Mouse (Mus musculus) brain, embryonic 14.5 days (tissue): ENCODE measurements around the gene Snx19. TPM values are rescaled to one million over a fixed set of nuclear protein-coding genes. Genes with fewer than 3 reads are reported as not detected.
A peak's percentile ranks its signal among the peaks of the same experiment; 100 is the strongest.

ENCODE experiments used
- DNase-seq: peaks from one replicate; pipeline ENCODE4 v3.0.0-alpha.2; 2011; ENCODE audit warnings: low read depth
- CTCF ChIP-seq: fragments of 200-500 bp; IDR thresholded peaks from 2 replicates; pipeline ENCODE4 v1.5.1; 2012; ENCODE audit warnings: inconsistent platforms, mild to moderate bottlenecking, moderate library complexity, borderline replicate concordance; ENCODE audit not compliant: insufficient read depth, insufficient read length; ENCODE audit errors: extremely low read depth
- POLR2A ChIP-seq: fragments of 200-500 bp; IDR thresholded peaks from 2 replicates; pipeline ENCODE4 v1.6.1; 2012; ENCODE audit warnings: mild to moderate bottlenecking, inconsistent platforms, borderline replicate concordance; ENCODE audit not compliant: poor library complexity, insufficient read depth, insufficient read length, severe bottlenecking; ENCODE audit errors: extremely low read depth
- polyA plus RNA-seq: library from polyadenylated mRNA; depleted of rRNA; stranded (reverse); fragments of >200 nt; gene quantifications from 2 replicates; pipeline ENCODE4 v1.2.3, GENCODE M21; 2012; rRNA removed

Snx19 gene
- 18.9 and 24.2 TPM in 2 replicates for polyA plus RNA-seq

DNA sequence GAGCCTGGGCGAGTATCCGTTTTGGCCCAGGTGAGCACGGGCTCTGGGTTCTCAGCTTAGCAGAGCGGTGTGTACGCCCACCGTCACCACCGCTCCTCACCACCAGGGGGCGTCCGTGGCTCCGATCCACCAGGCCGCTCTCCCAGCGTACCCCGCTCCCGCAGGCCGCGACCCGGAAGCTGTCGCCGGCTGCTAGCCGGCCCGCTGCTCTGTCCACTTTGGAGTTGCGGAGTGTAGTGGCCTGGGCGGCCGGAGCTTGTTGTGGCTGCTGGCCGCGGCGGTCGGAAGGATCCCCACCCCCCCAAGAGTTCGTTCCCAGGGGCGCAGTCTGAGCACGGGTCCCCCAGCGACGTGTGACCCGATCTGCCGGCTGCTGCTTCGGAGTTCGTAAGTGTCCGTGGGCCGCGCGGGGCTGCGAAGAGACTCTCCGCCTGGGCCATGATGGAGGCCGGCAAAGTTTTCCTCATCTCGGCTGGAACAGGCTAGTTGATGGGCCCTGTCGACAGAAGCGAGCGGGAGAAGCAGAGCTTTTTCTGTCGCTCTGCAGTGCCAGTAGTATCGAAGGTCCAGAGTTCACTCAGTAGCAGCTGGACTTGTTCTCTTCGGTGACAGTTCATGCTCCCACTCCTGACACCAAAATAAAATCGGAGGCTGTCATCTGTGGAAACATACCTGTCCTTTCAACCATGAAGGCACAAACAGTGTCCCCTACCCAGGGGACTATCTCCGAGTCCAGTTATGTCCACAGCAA is at the start of gene Snx19:
Snx19 (plus strand) TSS at position 227 of the 751 bp plus-strand sequence.
- TF ChIP-seq CTCF (peak; percentile 98), POLR2A (peak; percentile 47; the same call in 1 of the 2 replicates)
- DNase-seq, result peak; percentile 92

DNA sequence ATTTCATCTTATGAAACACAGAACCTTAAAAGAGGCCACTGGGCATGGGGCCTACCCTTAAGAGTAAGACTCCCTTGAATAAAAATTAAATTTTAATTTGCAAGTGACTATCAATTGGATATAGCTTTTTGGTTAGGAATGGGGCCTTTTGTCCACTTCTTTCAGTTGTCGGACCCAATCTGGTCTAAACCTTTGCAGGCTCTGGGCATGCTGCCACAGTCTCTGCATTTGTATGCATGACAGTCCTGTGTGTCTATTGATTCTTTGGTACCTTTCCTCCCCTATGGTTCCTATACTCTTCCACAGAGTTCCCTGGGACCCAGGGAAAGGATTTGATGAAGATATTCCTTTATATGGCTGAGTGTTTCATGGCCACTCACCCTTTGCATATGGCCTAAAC is 26.1 kb upstream of the Snx19 start:
- peak; percentile 79 for DNase-seq

DNA sequence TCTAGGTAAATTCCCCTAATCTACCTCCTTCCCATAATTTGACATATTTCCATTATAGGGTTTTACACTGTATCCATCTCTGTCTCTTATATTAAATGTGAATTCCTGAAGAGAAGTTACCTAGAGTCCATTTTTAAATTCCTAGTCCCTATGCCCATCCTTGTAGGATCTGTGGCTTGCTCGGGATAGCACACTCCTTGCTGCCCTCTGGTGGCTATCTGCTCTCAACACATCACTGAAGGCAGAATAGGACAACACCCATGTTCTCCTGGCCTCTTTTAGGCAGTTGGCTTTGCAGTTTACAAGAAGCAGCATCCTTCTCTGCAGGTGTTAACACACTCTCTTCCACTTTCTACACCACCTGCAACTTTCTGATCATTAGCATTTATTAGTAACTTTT is 4.0 kb upstream of the Snx19 start:
- TF ChIP-seq POLR2A, result no peak
- TF ChIP-seq CTCF, result peak; percentile 77; the same call in 1 of the 2 replicates
- DNase-seq, result peak; percentile 77

More for the DNA sequence above, 26.1 kb upstream of the Snx19 start:
- TF ChIP-seq CTCF, result no peak
- TF ChIP-seq POLR2A, result no peak

DNA sequence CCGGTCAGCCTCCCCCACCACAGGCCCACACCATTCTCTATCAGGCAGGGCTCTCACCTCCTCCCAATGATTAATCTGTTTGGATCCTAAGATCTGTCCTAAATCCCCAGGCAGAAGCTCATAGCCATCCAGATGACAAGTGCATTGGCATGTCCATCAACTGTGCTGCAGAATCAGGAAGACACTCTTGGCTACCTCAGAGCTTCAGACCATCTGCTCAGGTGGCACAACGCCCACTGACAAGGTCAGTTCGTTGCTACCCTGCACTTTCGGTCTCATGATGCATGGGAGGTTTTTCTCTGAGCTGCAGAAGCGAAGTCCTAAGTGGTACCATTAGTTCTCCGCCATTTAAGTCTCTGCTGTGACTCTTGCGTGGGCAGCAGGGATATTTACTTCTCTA is 1.7 kb upstream of the Snx19 start:
- no peak for DNase-seq
- TF ChIP-seq POLR2A (no peak), CTCF (no peak)

DNA sequence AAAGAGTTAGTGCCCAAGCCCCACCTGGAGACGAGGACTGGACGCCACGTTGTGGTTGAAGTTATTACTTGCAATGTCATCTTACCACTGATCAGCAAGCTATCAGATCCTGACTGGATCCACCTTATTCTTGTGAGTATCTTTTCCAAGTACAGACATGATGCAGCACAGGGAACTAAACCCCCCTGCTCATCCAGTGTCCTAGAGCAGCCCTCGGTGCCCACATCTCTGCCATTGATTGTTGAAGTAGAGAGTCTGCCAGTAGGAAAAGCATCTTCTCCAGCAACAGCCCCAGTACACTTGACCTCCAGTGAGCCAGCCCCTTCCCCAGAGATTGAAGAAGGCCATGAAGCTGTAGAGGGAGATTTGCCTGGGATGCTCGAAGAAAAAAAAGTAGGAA is 1.3 kb downstream of the Snx19 start:
- TF ChIP-seq POLR2A (no peak), CTCF (no peak)
- no peak for DNase-seq

DNA sequence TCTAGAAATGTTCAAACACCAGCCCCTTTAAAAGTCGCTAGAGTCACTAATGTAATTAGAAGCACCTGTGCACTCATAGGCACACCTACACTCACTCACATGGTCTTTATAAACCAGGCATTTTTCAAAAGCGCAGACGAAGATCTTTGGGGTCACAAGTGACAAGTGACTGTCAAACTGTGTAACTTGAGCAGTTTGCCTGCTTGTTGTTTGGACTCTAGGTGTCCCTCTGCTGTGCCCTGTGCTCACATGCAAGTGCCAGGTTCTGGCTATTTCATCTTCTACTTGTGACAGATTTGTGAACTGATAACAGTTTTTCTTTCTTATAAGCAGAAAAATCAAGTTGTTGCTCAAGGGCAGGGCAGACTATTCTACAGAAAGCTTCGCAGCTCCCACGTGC is 3.5 kb downstream of the Snx19 start:
- DNase-seq, result no peak
- TF ChIP-seq CTCF (no peak), POLR2A (no peak)

DNA sequence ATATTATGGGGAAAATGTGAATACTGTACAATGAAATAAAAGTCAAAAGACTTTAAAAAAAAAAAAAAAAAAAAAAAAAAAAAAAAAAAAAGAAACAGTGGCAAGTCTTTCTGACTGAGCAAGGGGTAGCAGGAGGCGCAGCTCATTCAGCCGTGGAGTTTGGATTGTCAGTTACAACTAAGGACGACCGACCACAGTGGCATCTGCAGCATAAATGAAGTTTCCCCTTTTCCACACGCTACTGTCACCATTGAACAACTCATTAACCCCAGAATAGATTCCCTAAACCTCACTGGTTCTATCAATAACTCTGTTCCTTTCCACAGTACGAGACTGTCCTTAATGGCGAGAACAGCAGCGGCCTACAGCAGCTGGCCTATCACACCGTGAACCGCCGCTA is 5.0 kb downstream of the Snx19 start:
- no peak for TF ChIP-seq POLR2A
- TF ChIP-seq CTCF, result no peak

DNA sequence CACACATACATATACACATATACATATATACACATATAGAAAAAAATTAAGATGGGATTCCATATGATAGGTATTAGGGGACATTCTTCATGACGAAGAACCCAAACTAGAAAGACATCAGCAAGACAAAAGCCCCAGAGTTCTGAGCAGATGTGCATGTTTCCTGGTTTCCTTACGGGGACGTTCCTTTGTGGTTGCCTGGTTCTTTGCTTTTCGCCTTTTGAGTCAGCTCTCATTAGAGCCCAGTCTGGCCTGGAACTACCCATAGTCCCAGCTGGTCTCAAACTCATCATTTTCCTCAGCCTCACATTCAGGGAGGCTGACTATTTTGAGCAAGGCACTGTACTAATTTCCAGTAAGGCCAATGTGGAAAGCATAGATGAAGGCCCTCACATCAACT is 7.0 kb downstream of the Snx19 start:
- TF ChIP-seq POLR2A (no peak), CTCF (no peak)
- DNase-seq, result no peak

More for the DNA sequence above, 5.0 kb downstream of the Snx19 start:
- DNase-seq, result no peak

DNA sequence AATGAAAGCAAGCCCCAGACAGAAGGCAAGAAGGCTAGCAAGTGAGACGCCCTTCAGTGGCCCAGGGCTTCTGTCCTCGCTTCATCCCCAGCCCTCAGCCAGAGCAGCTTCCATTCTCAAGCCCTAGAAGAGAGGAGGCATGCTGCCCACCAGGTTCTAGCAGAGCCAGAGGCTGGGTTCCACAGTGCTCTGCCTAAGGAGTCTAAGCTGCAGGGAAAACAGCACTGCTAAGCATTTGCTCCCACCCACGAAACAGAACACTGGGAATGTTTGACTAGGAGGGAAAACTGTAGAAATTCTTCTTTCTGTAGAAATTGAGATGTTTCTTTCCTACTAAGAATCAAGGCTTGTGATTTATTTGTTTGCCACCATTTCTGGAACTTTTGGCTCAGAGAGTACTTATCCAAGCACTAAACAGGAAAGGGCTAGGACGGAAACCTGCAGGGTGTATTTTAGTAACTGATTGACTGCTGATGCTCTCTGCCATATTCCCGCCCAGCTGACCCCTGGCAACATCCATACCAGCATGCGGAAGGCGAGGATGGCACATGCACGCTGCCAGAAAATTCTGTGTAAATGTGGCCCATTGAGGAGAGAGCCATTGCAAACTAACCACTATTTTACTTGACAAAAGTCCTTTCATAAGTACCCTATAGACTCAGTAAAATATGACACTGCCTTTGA is 9.1 kb downstream of the Snx19 start:
- TF ChIP-seq POLR2A, result no peak
- TF ChIP-seq CTCF, result no peak
- DNase-seq, result no peak

DNA sequence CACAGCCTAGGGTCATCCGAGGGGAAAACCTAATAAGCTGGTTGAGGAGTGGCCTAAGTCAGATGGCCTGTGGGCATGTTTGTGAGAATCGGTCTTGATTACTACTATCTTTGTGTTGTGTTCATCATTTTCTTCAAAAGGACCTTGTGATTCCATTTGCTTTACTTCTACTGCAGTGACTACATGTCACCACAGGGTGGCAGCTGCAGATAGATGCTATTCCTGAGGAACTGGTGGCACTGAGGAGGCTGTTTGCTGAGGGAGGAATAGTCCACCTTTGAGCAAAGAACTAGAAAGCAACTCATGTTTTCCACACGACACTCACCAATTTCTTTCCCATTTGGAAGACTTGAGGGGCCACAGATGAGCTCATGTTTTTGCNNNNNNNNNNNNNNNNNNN is 11.6 kb downstream of the Snx19 start:
- peak; percentile 72 for DNase-seq
- TF ChIP-seq POLR2A, result no peak
- peak; percentile 68; the same call in 1 of the 2 replicates for TF ChIP-seq CTCF

DNA sequence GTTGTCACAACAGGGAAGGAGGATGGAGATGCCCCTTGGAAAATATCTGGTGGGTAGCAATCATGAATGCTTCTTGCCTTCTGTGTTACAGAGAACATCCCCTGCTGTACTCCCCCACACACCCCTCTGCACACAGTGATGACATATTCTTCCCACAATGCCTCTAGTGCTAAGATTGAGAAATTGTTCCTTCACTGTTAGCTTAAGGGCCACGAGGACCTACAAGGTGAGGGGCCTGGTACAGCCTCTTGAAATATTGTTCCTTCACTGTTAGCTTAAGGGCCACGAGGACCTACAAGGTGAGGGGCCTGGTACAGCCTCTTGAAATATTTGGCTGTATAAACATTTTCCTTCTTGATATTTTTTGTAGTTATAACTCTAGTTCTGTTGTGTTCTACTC is 14.9 kb downstream of the Snx19 start:
- DNase-seq, result no peak
- TF ChIP-seq POLR2A, result no peak
- no peak for TF ChIP-seq CTCF
